Mouse (Mus musculus) hindbrain, embryonic 10.5 days (tissue): ENCODE data around the gene Ugt1a6a. TPM values are rescaled to one million over a fixed set of nuclear protein-coding genes. Genes with fewer than 3 reads are reported as not detected.
A peak's percentile ranks its signal among the peaks of the same experiment; 100 is the strongest.

Experiments used
- DNase-seq: peaks from one replicate; pipeline ENCODE4 v3.0.0-alpha.2; 2017; ENCODE audit warnings: low spot score
- H3K27ac ChIP-seq: fragments of 300-500 bp; sonication (generic); 2 replicates; pipeline ENCODE4 v1.5.1; 2016; ENCODE audit warnings: mild to moderate bottlenecking, moderate library complexity
- H3K27me3 ChIP-seq: fragments of 300-500 bp; sonication (generic); 2 replicates; pipeline ENCODE4 v1.6.1; 2016; ENCODE audit warnings: mild to moderate bottlenecking; ENCODE audit not compliant: poor library complexity, insufficient read depth, severe bottlenecking
- H3K36me3 ChIP-seq: fragments of 300-500 bp; sonication (generic); 2 replicates; pipeline ENCODE4 v1.6.1; 2016; ENCODE audit warnings: mild to moderate bottlenecking, moderate library complexity
- H3K4me1 ChIP-seq: fragments of 300-500 bp; sonication (generic); replicated peaks from 2 replicates; pipeline ENCODE4 v1.6.1; 2016; ENCODE audit warnings: mild to moderate bottlenecking
- H3K4me3 ChIP-seq: fragments of 300-500 bp; sonication (generic); 2 replicates; pipeline ENCODE4 v1.5.1; 2016; ENCODE audit warnings: mild to moderate bottlenecking, moderate library complexity
- H3K9me3 ChIP-seq: fragments of 300-500 bp; sonication (generic); 2 replicates; pipeline ENCODE4 v1.6.1; 2016; ENCODE audit warnings: mild to moderate bottlenecking, moderate library complexity
- WGBS: fragments of 180-500 bp; shearing (Covaris S2); methylation state at CpG from one replicate; pipeline ENCODE4 v1.1.7; 2016; 5-methylcytosine and 5-hydroxymethylcytosine counted together
- polyA plus RNA-seq: library from polyadenylated mRNA; unstranded; fragments of >200 nt; fragmentation: Nextera tagmentation; extraction: Ambion mirVana; gene quantifications from 2 replicates; pipeline ENCODE4 v1.2.1, GENCODE M21; 2016

Ugt1a6a gene
- polyA plus RNA-seq, 1 experiment from 2014 or later, result 0.31 TPM

- H3K4me3 ChIP-seq, result no peak within 1 kb of the TSS
- peaks cover 16% of the 10 kb centered on the region for H3K9me3 ChIP-seq
- peaks cover 16% of the 10 kb centered on the region for H3K27me3 ChIP-seq
- 81% methylated on average over 7 of the region's 7 CpGs for WGBS
- H3K4me1 ChIP-seq, result peaks cover 5% of the 10 kb centered on the region; the same call in 1 of the 2 replicates
- no peak within 1 kb of the TSS for H3K27ac ChIP-seq
- DNase-seq, result no peak
- no peaks in the 10 kb centered on the region; the same call in 1 of the 2 replicates for H3K36me3 ChIP-seq
Observed at GRCm38 (mm10) chr1:88200456-88200855, 65.8 kb downstream of the Ugt1a6a start, which contains the start of gene Ugt1a2. Ugt1a2 (plus strand) TSS chr1:88200601.

DNA sequence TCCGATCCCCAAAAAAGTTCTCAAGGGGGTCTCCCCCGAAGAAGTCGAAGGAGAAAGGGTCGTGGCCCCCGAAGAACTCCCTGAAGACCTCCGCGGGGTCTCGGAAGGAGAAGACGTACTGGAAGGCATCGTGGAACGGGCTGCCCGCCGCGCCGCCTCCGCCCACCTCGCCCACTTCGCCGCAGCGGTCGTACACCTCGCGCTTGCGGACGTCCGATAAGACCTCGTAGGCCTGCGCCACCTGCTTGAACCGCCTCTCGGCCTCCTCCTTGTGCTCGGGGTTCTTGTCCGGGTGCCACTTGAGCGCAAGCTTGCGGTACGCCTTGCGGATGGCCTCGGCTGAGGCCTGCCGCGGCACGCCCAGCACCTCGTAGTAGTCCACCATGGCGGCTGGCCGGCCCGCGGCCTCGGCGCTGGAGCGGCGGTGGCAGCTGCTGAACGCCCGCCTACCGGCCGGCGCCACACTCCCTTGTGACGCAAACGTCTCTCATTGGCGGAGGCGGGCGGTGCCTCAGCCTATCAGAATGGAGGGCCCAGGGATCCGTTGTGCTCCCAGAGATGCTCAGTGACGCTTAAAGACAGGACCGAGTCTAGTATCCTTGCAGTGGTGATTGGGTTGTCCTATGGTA is 70.8 kb downstream of the Ugt1a6a start, which contains the start of gene Dnajb3:
TSS of gene Dnajb3 (minus strand) at position 489 of the 629 bp plus-strand sequence.
- Histone ChIP-seq H3K27ac (peak within 1 kb of the TSS; percentile 91), H3K36me3 (no peaks in the 10 kb centered on the region; the same call in 1 of the 2 replicates), H3K4me3 (peak within 1 kb of the TSS; percentile 62), H3K4me1 (peaks cover 8% of the 10 kb centered on the region; the same call in 1 of the 2 replicates), H3K27me3 (peaks cover 25% of the 10 kb centered on the region), H3K9me3 (peaks cover 19% of the 10 kb centered on the region)
- DNase-seq, result peak; percentile 88
- 6% methylated on average over 62 of the region's 62 CpGs for WGBS

- peaks cover 23% of the 10 kb centered on the region for H3K27me3 ChIP-seq
- peaks cover 8% of the 10 kb centered on the region; the same call in 1 of the 2 replicates for H3K4me1 ChIP-seq
- no peak for DNase-seq
- H3K27ac ChIP-seq, result no peak overlapping the region
- H3K9me3 ChIP-seq, result peaks cover 26% of the 10 kb centered on the region
- H3K4me3 ChIP-seq, result no peak overlapping the region
- 80% methylated on average over 2 of the region's 2 CpGs for WGBS
- H3K36me3 ChIP-seq, result no peaks in the 10 kb centered on the region; the same call in 1 of the 2 replicates
Observed at GRCm38 (mm10) chr1:88206843-88207479, 72.4 kb downstream of the Ugt1a6a start.

DNA sequence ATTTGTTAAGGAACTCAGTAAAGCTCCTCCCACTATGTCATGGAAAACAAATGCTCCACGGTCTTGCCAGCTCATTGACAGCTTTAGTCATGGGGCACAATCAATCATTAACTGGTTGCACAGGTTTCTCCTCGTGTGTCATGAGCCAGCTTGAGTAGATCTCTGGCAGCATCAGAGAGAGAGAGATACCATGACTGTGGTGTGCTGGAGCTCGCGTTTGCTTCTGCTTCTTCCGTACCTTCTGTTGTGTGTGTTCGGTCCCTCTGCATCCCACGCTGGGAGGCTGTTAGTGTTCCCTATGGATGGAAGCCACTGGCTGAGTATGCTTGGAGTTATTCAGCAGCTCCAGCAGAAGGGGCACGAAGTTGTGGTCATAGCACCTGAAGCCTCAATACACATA is 77.2 kb downstream of the Ugt1a6a start, which contains the start of gene Ugt1a1:
TSS of gene Ugt1a1 (plus strand) at position 148 of the 400 bp plus-strand sequence.
- 70% methylated on average over 8 of the region's 8 CpGs for WGBS
- DNase-seq, result peak; percentile 9
- Histone ChIP-seq H3K9me3 (peaks cover 53% of the 10 kb centered on the region), H3K27ac (no peak within 1 kb of the TSS), H3K27me3 (peaks cover 7% of the 10 kb centered on the region; the same call in 1 of the 2 replicates), H3K4me1 (no peaks in the 10 kb centered on the region), H3K36me3 (no peaks in the 10 kb centered on the region), H3K4me3 (no peak within 1 kb of the TSS)

- peak; percentile 5 for DNase-seq
- 64% methylated on average over 8 of the region's 8 CpGs for WGBS
- Histone ChIP-seq H3K4me3 (no peak overlapping the region), H3K36me3 (no peaks in the 10 kb centered on the region), H3K27me3 (no peaks in the 10 kb centered on the region), H3K9me3 (peaks cover 53% of the 10 kb centered on the region), H3K27ac (no peak overlapping the region), H3K4me1 (no peaks in the 10 kb centered on the region)
Observed at GRCm38 (mm10) chr1:88212341-88213045, 77.9 kb downstream of the Ugt1a6a start.

DNA sequence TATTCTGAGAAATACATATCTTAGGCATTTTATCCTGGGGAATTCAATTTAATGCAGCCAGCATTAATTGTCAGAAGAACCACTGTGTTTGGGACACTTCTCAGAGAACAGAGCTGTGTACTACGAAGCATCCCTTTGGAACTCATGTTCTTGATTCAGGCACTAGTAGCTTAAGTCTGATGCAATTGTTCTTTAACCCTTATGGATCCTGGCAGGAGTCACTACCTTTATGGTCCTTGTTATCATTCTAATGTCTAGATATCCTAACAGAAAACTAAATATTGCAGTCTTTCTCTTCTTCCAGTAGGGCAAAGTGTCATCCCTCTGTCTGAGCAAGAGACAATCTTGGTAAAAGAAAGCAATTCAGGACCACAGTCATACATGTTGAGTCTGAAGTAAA is 78.5 kb downstream of the Ugt1a6a start:
- peaks cover 53% of the 10 kb centered on the region for H3K9me3 ChIP-seq
- H3K27ac ChIP-seq, result no peak overlapping the region
- no peak for DNase-seq
- no peaks in the 10 kb centered on the region for H3K27me3 ChIP-seq
- no peaks in the 10 kb centered on the region for H3K36me3 ChIP-seq
- WGBS, result 84% methylated on average over 1 of the region's 1 CpGs
- H3K4me3 ChIP-seq, result no peak overlapping the region
- H3K4me1 ChIP-seq, result no peaks in the 10 kb centered on the region

DNA sequence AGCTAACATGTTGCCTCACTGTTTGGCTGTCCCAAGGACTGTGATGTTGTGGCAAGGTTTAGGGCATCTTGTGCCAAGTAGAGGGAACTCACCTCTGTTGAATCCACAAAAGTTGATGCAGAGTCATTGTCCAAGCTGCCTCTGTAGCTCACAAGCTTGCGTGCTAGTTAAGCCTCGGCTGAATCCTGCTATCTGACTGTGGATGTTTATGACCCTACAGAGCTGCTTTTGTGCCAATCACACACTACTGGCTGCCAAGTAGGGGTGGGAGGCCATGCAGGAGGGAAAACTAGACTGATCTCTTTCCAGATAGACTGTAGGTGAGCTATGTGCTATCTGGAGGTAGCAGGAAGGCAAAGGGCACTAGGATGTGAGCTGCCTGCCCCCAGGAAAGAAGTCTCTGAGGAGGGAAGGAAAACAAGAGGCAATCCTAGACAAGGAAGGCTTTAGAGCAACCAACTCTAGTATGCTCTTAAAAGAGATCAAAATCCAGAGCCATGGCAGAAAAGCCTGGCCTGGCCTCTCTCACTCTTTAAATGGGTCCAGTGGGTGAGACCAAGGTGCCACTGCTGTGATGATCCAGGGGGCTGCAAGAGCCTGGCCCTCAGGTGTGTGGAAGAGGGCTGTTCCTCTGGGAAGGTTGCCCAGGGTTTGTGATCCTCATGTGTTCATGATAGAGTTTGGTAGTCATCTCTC is 79.3 kb downstream of the Ugt1a6a start:
- H3K27me3 ChIP-seq, result no peaks in the 10 kb centered on the region
- DNase-seq, result peak; percentile 10
- H3K27ac ChIP-seq, result no peak overlapping the region
- H3K9me3 ChIP-seq, result peaks cover 53% of the 10 kb centered on the region
- H3K4me3 ChIP-seq, result no peak overlapping the region
- H3K4me1 ChIP-seq, result no peaks in the 10 kb centered on the region
- 83% methylated on average over 2 of the region's 2 CpGs for WGBS
- H3K36me3 ChIP-seq, result no peaks in the 10 kb centered on the region

DNA sequence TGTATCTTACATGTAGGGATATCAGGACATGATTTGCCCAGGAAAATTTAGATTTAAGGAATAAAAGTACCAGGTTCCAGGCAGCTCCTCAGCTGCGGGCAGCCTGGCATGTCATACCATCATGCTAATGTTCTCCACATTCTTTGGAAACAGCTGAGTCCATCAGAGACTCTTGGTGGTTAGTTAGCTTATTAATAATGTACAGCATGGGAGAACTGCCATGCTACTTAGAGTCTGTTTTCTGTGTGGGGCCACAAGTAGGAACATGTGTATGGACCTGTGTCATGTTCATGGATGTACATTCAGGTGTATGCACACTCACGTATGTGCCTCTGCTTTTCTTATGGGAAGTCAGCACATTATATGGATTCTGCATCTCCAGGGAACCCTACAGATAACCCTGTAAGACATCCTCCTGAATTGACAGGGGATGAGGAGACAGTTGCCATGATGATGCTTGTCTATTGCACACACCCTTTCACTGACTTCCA is 79.9 kb downstream of the Ugt1a6a start:
- WGBS, result 81% methylated on average over 2 of the region's 2 CpGs
- Histone ChIP-seq H3K4me1 (no peaks in the 10 kb centered on the region), H3K9me3 (peaks cover 53% of the 10 kb centered on the region), H3K27ac (no peak overlapping the region), H3K4me3 (no peak overlapping the region), H3K27me3 (no peaks in the 10 kb centered on the region), H3K36me3 (no peaks in the 10 kb centered on the region)
- DNase-seq, result no peak

GRCm38 (mm10) chr1:88215466-88216380 is 81.1 kb downstream of the Ugt1a6a start:
- Histone ChIP-seq H3K36me3 (no peaks in the 10 kb centered on the region), H3K4me1 (no peaks in the 10 kb centered on the region), H3K27ac (no peak overlapping the region), H3K9me3 (peaks cover 50% of the 10 kb centered on the region), H3K4me3 (no peak overlapping the region), H3K27me3 (no peaks in the 10 kb centered on the region)
- 71% methylated on average over 10 of the region's 10 CpGs for WGBS
- DNase-seq, result no peak

- Histone ChIP-seq H3K9me3 (peaks cover 47% of the 10 kb centered on the region), H3K27me3 (no peaks in the 10 kb centered on the region), H3K4me3 (no peak overlapping the region), H3K4me1 (no peaks in the 10 kb centered on the region), H3K36me3 (no peaks in the 10 kb centered on the region), H3K27ac (no peak overlapping the region)
- peak; percentile 9 for DNase-seq
- WGBS, result 61% methylated on average over 2 of the region's 2 CpGs
Observed at GRCm38 (mm10) chr1:88216551-88216950, 81.9 kb downstream of the Ugt1a6a start.

GRCm38 (mm10) chr1:88217144-88217543 is 82.5 kb downstream of the Ugt1a6a start:
- Histone ChIP-seq H3K4me3 (no peak overlapping the region), H3K36me3 (no peaks in the 10 kb centered on the region), H3K27me3 (no peaks in the 10 kb centered on the region), H3K4me1 (no peaks in the 10 kb centered on the region), H3K9me3 (peaks cover 41% of the 10 kb centered on the region), H3K27ac (no peak overlapping the region)
- DNase-seq, result no peak
- WGBS, result 66% methylated on average over 2 of the region's 2 CpGs
